Mouse (Mus musculus): ENCODE measurements around the gene Ccdc33. TPM values are rescaled to one million over a fixed set of nuclear protein-coding genes. Genes with fewer than 3 reads are reported as not detected.

The Ccdc33 gene
- total and polyA plus RNA-seq, 2 experiments = not detected

DNA sequence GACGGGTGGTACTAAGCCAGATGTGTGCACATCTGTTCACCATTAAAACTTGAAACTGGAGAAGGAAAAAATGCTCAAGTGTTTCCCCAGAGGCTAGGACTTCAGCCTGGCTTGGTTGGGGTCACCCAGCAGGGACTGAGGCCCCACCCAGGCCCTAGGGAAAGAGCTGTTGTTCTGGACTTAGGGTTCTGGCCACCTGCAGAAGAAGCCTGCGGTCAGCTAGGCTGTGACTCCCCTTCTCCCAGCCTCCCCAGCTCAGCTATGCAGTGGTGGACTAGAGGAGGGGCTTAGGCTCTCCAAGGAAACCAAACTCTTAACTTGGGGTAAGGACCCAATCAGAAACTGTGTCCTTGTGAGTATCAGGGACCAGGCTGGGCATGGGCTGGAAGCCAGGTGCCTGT lies 17.3 kb upstream of the Ccdc33 start:
- Histone ChIP-seq H3K27me3 (ENCODE audit: control insufficient read depth, insufficient read depth, low read length) (no peaks in the 10 kb centered on the region), H3K4me1 (ENCODE audit: control insufficient read depth, insufficient read depth, low read length) (no peaks in the 10 kb centered on the region), H3K27ac (replicated peaks; ENCODE audit: insufficient read depth, low read depth, low read length) (no peak overlapping the region), H3K36me3 (ENCODE audit: control insufficient read depth, insufficient read depth, low read length) (no peaks in the 10 kb centered on the region), H3K9ac (ENCODE audit: low read depth, low read length) (no peak overlapping the region), H3K4me3 (ENCODE audit: insufficient read depth, low read depth, low read length) (no peak overlapping the region), H3K79me2 (ENCODE audit: control insufficient read depth, insufficient read depth, low read length) (no peaks in the 10 kb centered on the region)
- 41% methylated on average over 2 of the region's 2 CpGs for WGBS
- TF ChIP-seq CTCF (IDR thresholded peaks at IDR 0.05; ENCODE audit: low read depth, low read length) = no peak
- no peak for TF ChIP-seq POLR2A (IDR thresholded peaks at IDR 0.05; ENCODE audit: extremely low read depth, insufficient read depth, low read length)
- no peak for DNase-seq (ENCODE audit: extremely low read depth, low read depth, low spot score)

DNA sequence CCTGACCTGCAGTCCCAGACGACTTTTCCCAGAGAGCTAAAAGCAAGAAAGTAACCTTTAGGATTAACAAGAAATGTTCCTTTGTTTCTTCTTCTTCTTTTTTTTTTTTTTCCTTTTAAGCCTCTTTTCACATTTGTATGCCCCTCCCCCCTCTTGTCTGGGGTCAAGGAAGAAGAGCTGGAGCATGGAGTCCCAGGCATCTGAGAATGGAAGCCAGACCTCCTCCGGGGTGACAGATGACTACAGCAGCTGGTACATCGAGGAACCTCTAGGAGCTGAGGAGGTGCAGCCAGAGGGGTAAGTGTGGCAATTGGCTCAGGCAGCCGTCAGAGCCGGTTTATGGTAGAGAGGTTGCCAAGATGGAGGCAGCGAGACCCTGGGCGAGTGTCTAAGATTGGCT lies 16.3 kb upstream of the Ccdc33 start:
- Histone ChIP-seq H3K9ac (ENCODE audit: low read depth, low read length) (no peak overlapping the region), H3K36me3 (ENCODE audit: control insufficient read depth, insufficient read depth, low read length) (no peaks in the 10 kb centered on the region), H3K27me3 (ENCODE audit: control insufficient read depth, insufficient read depth, low read length) (0 out of 2 replicates have a peak, but pooled peaks cover 1% of the 10 kb centered on the region), H3K4me3 (ENCODE audit: insufficient read depth, low read depth, low read length) (no peak overlapping the region), H3K4me1 (ENCODE audit: control insufficient read depth, insufficient read depth, low read length) (no peaks in the 10 kb centered on the region), H3K27ac (replicated peaks; ENCODE audit: insufficient read depth, low read depth, low read length) (no peak overlapping the region), H3K79me2 (ENCODE audit: control insufficient read depth, insufficient read depth, low read length) (no peaks in the 10 kb centered on the region)
- TF ChIP-seq CTCF (IDR thresholded peaks at IDR 0.05; ENCODE audit: low read depth, low read length) = no peak
- TF ChIP-seq POLR2A (IDR thresholded peaks at IDR 0.05; ENCODE audit: extremely low read depth, insufficient read depth, low read length) = no peak
- WGBS = 38% methylated on average over 7 of the region's 7 CpGs
- DNase-seq (ENCODE audit: extremely low read depth, low read depth, low spot score) = no peak

DNA sequence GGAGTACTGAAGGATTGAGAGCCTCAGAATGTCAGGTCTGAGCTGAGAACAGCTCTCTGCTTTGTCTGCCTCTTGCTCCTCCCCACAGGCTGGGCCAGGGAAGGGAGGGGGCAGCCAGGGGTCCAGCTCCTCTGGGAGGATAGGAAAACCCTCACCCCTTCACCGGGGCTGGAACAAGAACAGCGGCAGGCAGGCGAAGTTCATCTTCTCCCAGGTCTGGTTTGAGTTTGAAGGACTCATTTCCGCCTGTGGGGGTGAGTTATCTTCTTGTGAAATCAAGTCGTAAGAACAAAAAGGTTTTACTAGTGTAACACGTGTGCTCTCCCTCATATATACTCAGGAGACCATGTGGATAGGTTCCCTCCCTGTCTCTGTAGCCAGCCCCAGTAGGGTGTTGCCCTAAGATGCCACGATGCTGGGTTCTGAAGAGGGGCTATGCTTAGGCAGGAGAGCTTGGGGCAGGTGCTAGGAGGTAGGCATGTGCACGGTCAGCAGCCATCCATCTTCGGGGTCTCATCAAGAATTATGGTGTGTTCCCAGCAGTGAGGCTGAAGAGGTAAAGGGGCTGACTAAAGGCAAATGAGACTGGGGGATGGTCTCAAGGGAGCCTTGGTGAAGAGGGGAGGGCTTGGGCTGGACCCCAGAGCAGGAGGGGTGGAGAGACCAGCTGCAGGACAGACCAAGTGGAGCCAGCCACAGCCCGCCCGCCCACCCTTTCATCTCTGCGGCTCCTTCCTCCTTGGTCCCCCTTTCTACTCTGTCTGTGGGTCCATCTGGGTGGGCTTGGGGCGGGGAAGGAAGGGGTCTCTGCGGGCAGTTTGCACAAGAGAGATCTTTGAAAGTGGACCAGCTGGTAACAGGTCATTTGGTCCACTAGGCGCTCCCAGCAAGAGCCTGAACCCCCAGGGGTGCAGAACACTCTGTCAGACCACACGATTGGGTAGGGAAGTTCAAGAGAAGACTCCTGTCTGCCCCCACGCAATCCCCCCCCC lies 15.6 kb upstream of the Ccdc33 start:
- Histone ChIP-seq H3K9ac (ENCODE audit: low read depth, low read length) (no peak overlapping the region), H3K4me3 (ENCODE audit: insufficient read depth, low read depth, low read length) (no peak overlapping the region), H3K27me3 (ENCODE audit: control insufficient read depth, insufficient read depth, low read length) (peaks cover 4% of the 10 kb centered on the region; the same call in 1 of the 2 replicates), H3K27ac (replicated peaks; ENCODE audit: insufficient read depth, low read depth, low read length) (no peak overlapping the region), H3K4me1 (ENCODE audit: control insufficient read depth, insufficient read depth, low read length) (no peaks in the 10 kb centered on the region), H3K79me2 (ENCODE audit: control insufficient read depth, insufficient read depth, low read length) (no peaks in the 10 kb centered on the region), H3K36me3 (ENCODE audit: control insufficient read depth, insufficient read depth, low read length) (no peaks in the 10 kb centered on the region)
- 23% methylated on average over 17 of the region's 17 CpGs for WGBS
- TF ChIP-seq POLR2A (IDR thresholded peaks at IDR 0.05; ENCODE audit: extremely low read depth, insufficient read depth, low read length) (no peak), CTCF (IDR thresholded peaks at IDR 0.05; ENCODE audit: low read depth, low read length) (no peak)
- no peak for DNase-seq (ENCODE audit: extremely low read depth, low read depth, low spot score)

DNA sequence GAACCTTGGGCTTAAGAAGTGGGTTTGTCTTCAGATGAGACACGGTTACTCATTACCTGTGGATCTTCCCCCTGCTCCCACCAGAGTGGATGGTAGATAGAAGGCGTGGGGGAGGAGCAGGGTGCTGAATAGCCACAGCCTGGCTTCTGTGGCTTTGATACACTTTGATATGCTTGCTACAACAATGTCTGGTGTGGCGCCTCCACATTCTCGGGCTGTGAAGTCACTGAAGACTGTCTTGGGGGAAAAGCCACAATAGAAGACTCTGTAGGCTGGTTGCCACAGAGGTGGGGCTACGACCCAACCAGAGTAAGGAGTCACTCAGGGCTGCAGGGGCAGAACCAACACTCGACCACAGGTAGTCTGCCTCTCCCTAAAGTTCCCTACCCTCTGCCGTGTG lies 13.1 kb upstream of the Ccdc33 start:
- no peaks in the 10 kb centered on the region for H3K4me1 ChIP-seq (ENCODE audit: control insufficient read depth, insufficient read depth, low read length)
- H3K36me3 ChIP-seq (ENCODE audit: control insufficient read depth, insufficient read depth, low read length) = no peaks in the 10 kb centered on the region
- DNase-seq (ENCODE audit: extremely low read depth, low read depth, low spot score) = no peak
- TF ChIP-seq CTCF (IDR thresholded peaks at IDR 0.05; ENCODE audit: low read depth, low read length) (no peak), POLR2A (IDR thresholded peaks at IDR 0.05; ENCODE audit: extremely low read depth, insufficient read depth, low read length) (no peak)
- no peak overlapping the region for H3K9ac ChIP-seq (ENCODE audit: low read depth, low read length)
- H3K27me3 ChIP-seq (ENCODE audit: control insufficient read depth, insufficient read depth, low read length) = peaks cover 7% of the 10 kb centered on the region
- no peaks in the 10 kb centered on the region for H3K79me2 ChIP-seq (ENCODE audit: control insufficient read depth, insufficient read depth, low read length)
- H3K27ac ChIP-seq (replicated peaks; ENCODE audit: insufficient read depth, low read depth, low read length) = no peak overlapping the region
- 58% methylated on average over 7 of the region's 7 CpGs for WGBS
- no peak overlapping the region for H3K4me3 ChIP-seq (ENCODE audit: insufficient read depth, low read depth, low read length)

GRCm38 (mm10) chr9:58130909-58131308 lies 12.3 kb upstream of the Ccdc33 start:
- no peaks in the 10 kb centered on the region for H3K79me2 ChIP-seq (ENCODE audit: control insufficient read depth, insufficient read depth, low read length)
- TF ChIP-seq CTCF (IDR thresholded peaks at IDR 0.05; ENCODE audit: low read depth, low read length) = no peak
- no peak for TF ChIP-seq POLR2A (IDR thresholded peaks at IDR 0.05; ENCODE audit: extremely low read depth, insufficient read depth, low read length)
- no peaks in the 10 kb centered on the region for H3K4me1 ChIP-seq (ENCODE audit: control insufficient read depth, insufficient read depth, low read length)
- H3K36me3 ChIP-seq (ENCODE audit: control insufficient read depth, insufficient read depth, low read length) = no peaks in the 10 kb centered on the region
- H3K4me3 ChIP-seq (ENCODE audit: insufficient read depth, low read depth, low read length) = no peak overlapping the region
- H3K27ac ChIP-seq (replicated peaks; ENCODE audit: insufficient read depth, low read depth, low read length) = no peak overlapping the region
- peaks cover 7% of the 10 kb centered on the region for H3K27me3 ChIP-seq (ENCODE audit: control insufficient read depth, insufficient read depth, low read length)
- DNase-seq (ENCODE audit: extremely low read depth, low read depth, low spot score) = no peak
- 40% methylated on average over 3 of the region's 3 CpGs for WGBS
- H3K9ac ChIP-seq (ENCODE audit: low read depth, low read length) = no peak overlapping the region

DNA sequence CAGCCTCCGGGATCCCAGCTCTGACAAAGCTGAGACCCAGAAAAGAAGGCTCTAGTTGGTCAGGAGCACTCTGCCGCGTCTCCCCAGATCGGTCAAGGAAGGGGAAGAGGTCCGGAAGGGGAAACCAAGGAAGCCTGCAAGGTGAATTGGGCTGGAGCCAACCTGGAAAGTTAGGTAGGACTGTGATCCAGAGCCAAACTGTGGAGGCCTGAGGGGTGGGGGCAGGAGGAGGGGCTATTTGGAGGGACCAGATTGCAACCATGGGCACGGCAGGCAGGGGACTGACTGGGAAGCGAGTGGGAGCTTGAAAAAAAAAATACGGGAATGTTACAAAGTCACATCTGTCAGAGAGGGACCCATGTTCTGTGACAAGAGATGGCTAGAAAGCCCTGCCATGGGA lies 10.9 kb upstream of the Ccdc33 start:
- Histone ChIP-seq H3K79me2 (ENCODE audit: control insufficient read depth, insufficient read depth, low read length) (no peaks in the 10 kb centered on the region), H3K27me3 (ENCODE audit: control insufficient read depth, insufficient read depth, low read length) (peaks cover 7% of the 10 kb centered on the region), H3K27ac (replicated peaks; ENCODE audit: insufficient read depth, low read depth, low read length) (no peak overlapping the region), H3K4me3 (ENCODE audit: insufficient read depth, low read depth, low read length) (no peak overlapping the region), H3K9ac (ENCODE audit: low read depth, low read length) (no peak overlapping the region), H3K4me1 (ENCODE audit: control insufficient read depth, insufficient read depth, low read length) (peaks cover 2% of the 10 kb centered on the region; the same call in 1 of the 2 replicates), H3K36me3 (ENCODE audit: control insufficient read depth, insufficient read depth, low read length) (no peaks in the 10 kb centered on the region)
- 46% methylated on average over 8 of the region's 8 CpGs for WGBS
- TF ChIP-seq CTCF (IDR thresholded peaks at IDR 0.05; ENCODE audit: low read depth, low read length) (no peak), POLR2A (IDR thresholded peaks at IDR 0.05; ENCODE audit: extremely low read depth, insufficient read depth, low read length) (no peak)
- no peak for DNase-seq (ENCODE audit: extremely low read depth, low read depth, low spot score)
